Mouse (Mus musculus): ENCODE results near the gene Cbx5.

GRCm38 (mm10) chr15:103224161-103224560 lies 15.5 kb downstream of the Cbx5 start:
- TF ChIP-seq POLR2A (IDR thresholded peaks at IDR 0.05; ENCODE audit: control insufficient read depth, extremely low read depth, insufficient read depth, low read length, poor library complexity) = no peak
- TF ChIP-seq CTCF (IDR thresholded peaks at IDR 0.05; ENCODE audit: borderline replicate concordance, control insufficient read depth, extremely low read depth, insufficient read depth, low read length, poor library complexity) = no peak
